Mouse (Mus musculus): ENCODE data around the gene Ccdc146.

DNA sequence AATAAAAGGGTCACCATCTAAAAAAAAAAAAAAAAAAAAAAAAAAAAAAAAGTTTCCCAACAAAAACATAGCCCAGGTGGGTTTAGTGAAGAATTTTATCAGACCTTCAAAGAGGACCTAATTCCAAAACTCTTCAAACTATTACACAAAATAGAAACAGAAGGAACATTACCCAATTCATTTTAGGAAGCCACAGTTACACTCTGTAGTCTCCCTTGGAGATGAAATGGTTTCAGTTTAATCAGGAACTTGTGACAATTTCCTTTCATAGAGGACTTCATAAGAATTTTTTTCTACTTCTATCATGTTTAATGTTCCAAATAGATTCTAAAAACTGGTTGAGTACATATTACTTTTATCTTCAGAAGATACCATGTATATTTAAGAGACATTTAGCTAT is 72.8 kb downstream of the Ccdc146 start:
- TF ChIP-seq POLR2A (IDR thresholded peaks at IDR 0.05; ENCODE audit: borderline replicate concordance, extremely low read depth, insufficient read depth, insufficient read length, poor library complexity, severe bottlenecking) (no peak), CTCF (IDR thresholded peaks at IDR 0.05; ENCODE audit: borderline replicate concordance, extremely low read depth, insufficient read depth, insufficient read length) (no peak)

All from brain, embryonic 14.5 days (tissue).